8 mouse cellular contexts compared by ENCODE assay signal in genomic region chr8:82864521-82864818, GRCm38 (mm10). TPM values are rescaled to one million over a fixed set of nuclear protein-coding genes. Genes with fewer than 3 reads are reported as not detected.
DNase-seq lines count a peak whose midpoint lies in the region; ATAC-seq and TF ChIP-seq lines count a peak whose summit lies in the region.

No protein-coding gene starts in this region.

- no peaks in the 10 kb centered on the region for H3K9me3 ChIP-seq in intestine, embryonic 14.5 days (ENCODE audit: control insufficient read depth, low read length)
- H3K9me3 ChIP-seq in midbrain, embryonic 16.5 days (replicated peaks; ENCODE audit: control insufficient read depth, low read length, poor library complexity, severe bottlenecking) = no peaks in the 10 kb centered on the region

- no peak overlapping the region for H3K27ac ChIP-seq in thymus, adult 2 months (ENCODE audit: control insufficient read depth, insufficient read depth, low read length)
- H3K27ac ChIP-seq in intestine, embryonic 14.5 days (ENCODE audit: low read depth) = peak overlapping the region; percentile 73; the same call in 1 of the 2 replicates
- H3K27ac ChIP-seq in midbrain, embryonic 16.5 days (ENCODE audit: low read length) = peak overlapping the region; percentile 95

- no peaks in the 10 kb centered on the region; the same call in 1 of the 2 replicates for H3K27me3 ChIP-seq in thymus, adult 2 months (ENCODE audit: control insufficient read depth, insufficient read depth, low read length)
- no peaks in the 10 kb centered on the region for H3K27me3 ChIP-seq in intestine, embryonic 14.5 days (replicated peaks; ENCODE audit: control insufficient read depth, insufficient read depth, low read length)
- no peaks in the 10 kb centered on the region for H3K27me3 ChIP-seq in midbrain, embryonic 16.5 days (ENCODE audit: control insufficient read depth, insufficient read depth, low read depth, low read length)

- TF ChIP-seq POLR2A in thymus, adult 2 months (IDR thresholded peaks at IDR 0.05; ENCODE audit: control insufficient read depth, extremely low read depth, insufficient read depth, low read length, poor library complexity) = no peak

- WGBS in thymus, adult 2 months = 3% methylated on average over 10 of the region's 10 CpGs
- WGBS in intestine, embryonic 14.5 days = 1% methylated on average over 10 of the region's 10 CpGs
- 2% methylated on average over 10 of the region's 10 CpGs for WGBS in midbrain, embryonic 16.5 days

- H3K9ac ChIP-seq in intestine, embryonic 14.5 days (ENCODE audit: low read length) = peak overlapping the region; percentile 80
- H3K9ac ChIP-seq in midbrain, embryonic 16.5 days (ENCODE audit: low read depth, low read length) = peak overlapping the region; percentile 97

- DNase-seq in cerebellum, adult 11 months = no peak
- no peak for DNase-seq in thymus, adult 2 months
- no peak for DNase-seq in thymus, adult 18-20 months
- no peak for DNase-seq in intestine, embryonic 14.5 days (ENCODE audit: low spot score)
- no peak for DNase-seq in spleen, adult 12 weeks (ENCODE audit: low spot score)
- DNase-seq in frontal cortex, postnatal 10 days (ENCODE audit: low spot score in 2 of 2) = no peak

- H3K4me3 ChIP-seq in thymus, adult 2 months (ENCODE audit: control insufficient read depth, insufficient read depth, low read length) = peak overlapping the region; percentile 29
- peak overlapping the region; percentile 65 for H3K4me3 ChIP-seq in intestine, embryonic 14.5 days (ENCODE audit: low read depth, low read length)
- peak overlapping the region; percentile 90 for H3K4me3 ChIP-seq in midbrain, embryonic 16.5 days (ENCODE audit: low read depth, low read length)

- H3K4me2 ChIP-seq in intestine, embryonic 14.5 days (ENCODE audit: low read length) = peak overlapping the region; percentile 81
- peak overlapping the region; percentile 75 for H3K4me2 ChIP-seq in midbrain, embryonic 16.5 days (ENCODE audit: low read length)

- no peaks in the 10 kb centered on the region for H3K36me3 ChIP-seq in thymus, adult 2 months (ENCODE audit: control insufficient read depth, insufficient read depth, low read length)
- H3K36me3 ChIP-seq in intestine, embryonic 14.5 days (ENCODE audit: control insufficient read depth, insufficient read depth, low read length) = no peaks in the 10 kb centered on the region
- no peaks in the 10 kb centered on the region for H3K36me3 ChIP-seq in midbrain, embryonic 16.5 days (ENCODE audit: control insufficient read depth, insufficient read depth, low read length)

- peaks cover 6% of the 10 kb centered on the region for H3K4me1 ChIP-seq in thymus, adult 2 months (replicated peaks; ENCODE audit: control insufficient read depth, insufficient read depth, low read length)
- H3K4me1 ChIP-seq in intestine, embryonic 14.5 days (replicated peaks; ENCODE audit: control insufficient read depth, insufficient read depth, low read length) = peaks cover 10% of the 10 kb centered on the region; the same call in 1 of the 2 replicates
- peaks cover 25% of the 10 kb centered on the region for H3K4me1 ChIP-seq in midbrain, embryonic 16.5 days (ENCODE audit: control insufficient read depth, insufficient read depth, low read length)

- TF ChIP-seq CTCF in thymus, adult 2 months (IDR thresholded peaks at IDR 0.05; ENCODE audit: borderline replicate concordance, control insufficient read depth, extremely low read depth, insufficient read depth, low read length, poor library complexity) = no peak

- peak; percentile 3; the same call in 1 of the 2 replicates for ATAC-seq in cerebellum, adult (ENCODE audit: insufficient number of reproducible peaks, low FRiP score, low TSS enrichment)
- ATAC-seq in intestine, embryonic 14.5 days (replicated peaks; ENCODE audit: low FRiP score, low TSS enrichment, low read depth) = no peak; the same call in 1 of the 2 replicates
- ATAC-seq in midbrain, embryonic 16.5 days = peak; percentile 36; the same call in 1 of the 2 replicates

RNA-seq across cellular contexts. Expression of gene Rnf150, which starts 1.3 kb away (rescaled TPM):
- 1.4 and 1.5 TPM in 2 replicates for polyA plus RNA-seq in thymus, adult 2 months (2012; rRNA removed)
- 1.5 and 1.9 TPM in 2 replicates for polyA plus RNA-seq in intestine, embryonic 14.5 days (2014; fragmentation: Nextera tagmentation; extraction: Ambion mirVana)
- 2.1 and 2.3 TPM in 2 replicates for polyA plus RNA-seq in midbrain, embryonic 16.5 days (2015; fragmentation: Nextera tagmentation; extraction: Ambion mirVana)

Comparison
In these comparisons a context has a peak if more than half of its experiments do, and no peak if none do; other contexts are left out.
1. H3K4me3 ChIP-seq: peak in every context shown above with its lines; median percentile 90 in midbrain, embryonic 16.5 days; 65 in intestine, embryonic 14.5 days; 29 in thymus, adult 2 months.